13 mouse cellular contexts compared by ENCODE assay signal in the genomic region with DNA sequence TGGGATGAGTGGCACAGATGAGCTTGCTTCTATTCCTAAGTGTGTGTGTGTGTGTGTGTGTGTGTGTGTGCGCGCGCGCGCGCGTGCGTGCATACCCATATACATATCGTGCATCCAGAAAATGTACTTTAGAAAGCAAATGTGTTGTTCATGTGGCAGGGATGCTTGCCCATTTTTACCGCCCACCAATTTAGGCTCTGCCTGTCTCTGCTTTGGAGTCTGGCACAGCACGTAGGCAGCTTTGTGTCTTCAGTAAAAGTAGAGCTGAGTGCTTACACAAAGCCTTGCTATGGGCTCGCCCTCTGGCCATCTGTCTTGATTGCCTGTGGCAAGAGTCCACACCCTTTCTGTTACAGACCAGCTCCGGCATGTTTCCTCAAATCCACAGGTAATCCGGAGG. TPM values are rescaled to one million over a fixed set of nuclear protein-coding genes. Genes with fewer than 3 reads are reported as not detected.
DNase-seq lines count a peak whose midpoint lies in the region; TF ChIP-seq lines count a peak whose summit lies in the region.
"Had no signal": no experiment of that assay in that cellular context is flagged by ENCODE, and none has a peak within 500 bp of the region (broad histone marks: within the 10 kb centered on the region; RNA-seq: fewer than 3 reads in every experiment).

No protein-coding gene starts in this region.

- no peak for TF ChIP-seq CTCF in gastrocnemius, adult 2 months (IDR thresholded peaks at IDR 0.05)

- peak; percentile 25 for DNase-seq in R1 (ENCODE audit: low read depth, low spot score)
- DNase-seq in frontal cortex, adult 2 months (ENCODE audit: extremely low spot score in 1 of 2, low spot score in 1 of 2) = peak; percentile 87 to 90
- DNase-seq in layer of hippocampus, postnatal 25 days (ENCODE audit: extremely low spot score in 1 of 2, low spot score in 1 of 2) = peak; percentile 41 to 54
- DNase-seq in right cerebral cortex, postnatal 10 days (ENCODE audit: low spot score in 2 of 2) = peak; percentile 81 to 89
- no peak for DNase-seq in embryo, embryonic 10 days (ENCODE audit: low spot score)
- DNase-seq in kidney, adult 18-20 months = no peak
- no peak for DNase-seq in gastrocnemius, adult 2 months
- DNase-seq: embryo, embryonic 11 days; heart, adult 11 months; kidney, adult 9 months had no signal

- H3K27ac ChIP-seq in gastrocnemius, adult 2 months = no peak overlapping the region
- H3K27ac ChIP-seq: hindbrain, embryonic 10.5 days; limb, embryonic 12.5 days; lung, embryonic 15.5 days had no signal

- intact Hi-C loops in gastrocnemius, adult 2 months (cut with DNase I) = loop anchor here (2.0 to 5.0 kb wide), 2 partner anchors 294 to 345 kb away; no protein-coding TSS in a partner anchor

- no peak overlapping the region for H3K4me3 ChIP-seq in gastrocnemius, adult 2 months
- H3K4me3 ChIP-seq: hindbrain, embryonic 10.5 days; limb, embryonic 12.5 days; lung, embryonic 15.5 days had no signal

RNA-seq across cellular contexts. Expression of gene Pik3r4, which starts 49.7 kb away (rescaled TPM):
- 26.9 and 27.1 TPM in 2 replicates for polyA plus RNA-seq in frontal cortex, adult 2 months (2012; rRNA removed)
- 10 to 100 TPM; 40.1 to 45.8 TPM for total RNA-seq in layer of hippocampus, postnatal 25 days (2021)
- 10 to 100 TPM; 10.9 to 11.9 TPM for total RNA-seq in gastrocnemius, adult 2 months (2021)

Comparison
In these comparisons a context has a peak if more than half of its experiments do, and no peak if none do; other contexts are left out.
1. DNase-seq: peak in R1 (single experiment), frontal cortex, adult 2 months (2 of 2), layer of hippocampus, postnatal 25 days (2 of 2) and right cerebral cortex, postnatal 10 days (2 of 2); none in embryo, embryonic 10 days (single experiment), kidney, adult 18-20 months (single experiment) and gastrocnemius, adult 2 months (single experiment).